In genomic region chrX:157388419-157388818, GRCm38 (mm10) we compare ENCODE assay signal across 31 mouse cellular contexts. TPM values are rescaled to one million over a fixed set of nuclear protein-coding genes. Genes with fewer than 3 reads are reported as not detected.
A peak's percentile ranks its signal among the peaks of the same experiment; 100 is the strongest.
DNase-seq lines count a peak whose midpoint lies in the region; ATAC-seq lines count a peak whose summit lies in the region.
"Had no signal": no experiment of that assay in that cellular context is flagged by ENCODE, and none has a peak within 500 bp of the region (broad histone marks: within the 10 kb centered on the region; RNA-seq: fewer than 3 reads in every experiment).

No protein-coding gene starts in this region.

- no peak overlapping the region for H3K27ac ChIP-seq in kidney, embryonic 14.5 days (ENCODE audit: low read depth, low read length)
- H3K27ac ChIP-seq in hindbrain, embryonic 13.5 days, result no peak overlapping the region
- H3K27ac ChIP-seq: embryonic facial prominence, embryonic 12.5 days; hindbrain, embryonic 10.5 days; hindbrain, postnatal 0 days; intestine, embryonic 15.5 days; kidney, postnatal 0 days; limb, embryonic 12.5 days; lung, embryonic 15.5 days; midbrain, embryonic 10.5 days had no signal

- no peak overlapping the region for H3K4me2 ChIP-seq in kidney, embryonic 14.5 days (replicated peaks; ENCODE audit: low read depth, low read length)
- no peak overlapping the region for H3K4me2 ChIP-seq in hindbrain, embryonic 13.5 days
- H3K4me2 ChIP-seq: embryonic facial prominence, embryonic 12.5 days; intestine, embryonic 15.5 days; limb, embryonic 12.5 days; lung, embryonic 15.5 days had no signal

- no peaks in the 10 kb centered on the region for H3K9me3 ChIP-seq in kidney, embryonic 14.5 days (ENCODE audit: control insufficient read depth, low read length)
- H3K9me3 ChIP-seq in hindbrain, embryonic 13.5 days, result no peaks in the 10 kb centered on the region
- H3K9me3 ChIP-seq: embryonic facial prominence, embryonic 12.5 days; hindbrain, embryonic 10.5 days; intestine, embryonic 15.5 days; limb, embryonic 12.5 days; lung, embryonic 15.5 days; midbrain, embryonic 10.5 days had no signal

- no peak overlapping the region for H3K4me3 ChIP-seq in kidney, embryonic 14.5 days (ENCODE audit: low read length)
- H3K4me3 ChIP-seq in hindbrain, embryonic 13.5 days, result no peak overlapping the region
- H3K4me3 ChIP-seq: embryonic facial prominence, embryonic 12.5 days; hindbrain, embryonic 10.5 days; intestine, embryonic 15.5 days; limb, embryonic 12.5 days; lung, embryonic 15.5 days; midbrain, embryonic 10.5 days had no signal

- intact Hi-C loops in left cerebral cortex, postnatal 14 days (cut with DNase I), result no loop called here
- intact Hi-C loops in left cerebral cortex, postnatal 4 days (cut with DNase I), result no loop called here

- no peak overlapping the region for H3K9ac ChIP-seq in kidney, embryonic 14.5 days (ENCODE audit: low read depth, low read length)
- H3K9ac ChIP-seq in hindbrain, embryonic 13.5 days, result no peak overlapping the region
- H3K9ac ChIP-seq: embryonic facial prominence, embryonic 12.5 days; intestine, embryonic 15.5 days; limb, embryonic 12.5 days; lung, embryonic 15.5 days had no signal

- peak; percentile 73; the same call in 1 of the 2 replicates for ATAC-seq in kidney, embryonic 14.5 days (ENCODE audit: low FRiP score, low TSS enrichment)
- no peak for ATAC-seq in hindbrain, embryonic 13.5 days (ENCODE audit: low FRiP score)
- ATAC-seq: CD4-positive, CD25-positive, alpha-beta regulatory T cell, adult 4 months; forebrain, embryonic 14.5 days; hindbrain, postnatal 0 days; intestine, embryonic 15.5 days; midbrain, embryonic 16.5 days had no signal

- H3K4me1 ChIP-seq in kidney, embryonic 14.5 days (ENCODE audit: control insufficient read depth, insufficient read depth, low read length), result no peaks in the 10 kb centered on the region
- H3K4me1 ChIP-seq in hindbrain, embryonic 13.5 days (replicated peaks), result no peaks in the 10 kb centered on the region
- H3K4me1 ChIP-seq: embryonic facial prominence, embryonic 12.5 days; hindbrain, embryonic 10.5 days; intestine, embryonic 15.5 days; limb, embryonic 12.5 days; lung, embryonic 15.5 days; midbrain, embryonic 10.5 days had no signal

- H3K27me3 ChIP-seq in kidney, embryonic 14.5 days (ENCODE audit: control insufficient read depth, insufficient read depth, low read length), result no peaks in the 10 kb centered on the region
- no peaks in the 10 kb centered on the region for H3K27me3 ChIP-seq in hindbrain, embryonic 13.5 days
- H3K27me3 ChIP-seq: intestine, embryonic 15.5 days; limb, embryonic 12.5 days; lung, embryonic 15.5 days had no signal

- DNase-seq in kidney, postnatal 14 days, result no peak
- peak; percentile 4 to 10 for DNase-seq in left cerebral cortex, postnatal 14 days (ENCODE audit: low spot score in 2 of 2)
- no peak for DNase-seq in left cerebral cortex, postnatal 4 days
- peak; percentile 53 for DNase-seq in brain, adult 2 months (ENCODE audit: low read depth, low spot score)
- DNase-seq in right cerebral cortex, postnatal 36 days (ENCODE audit: low spot score in 2 of 2), result peak; percentile 7 to 20
- DNase-seq: adrenal gland, postnatal 14 days; cerebellum, adult 11-12 months; cerebellum, adult 9-11 months; embryo, embryonic 11 days; gastrocnemius, postnatal 14 days; heart, postnatal 14 days; kidney, adult 2 months; thymus, adult 2 months; thymus, postnatal 36 days had no signal

- WGBS in kidney, embryonic 14.5 days, result 62% methylated on average over 3 of the region's 3 CpGs
- 80% methylated on average over 3 of the region's 3 CpGs for WGBS in hindbrain, embryonic 13.5 days

- H3K36me3 ChIP-seq in kidney, embryonic 14.5 days (ENCODE audit: control insufficient read depth, insufficient read depth, low read length), result no peaks in the 10 kb centered on the region
- H3K36me3 ChIP-seq in hindbrain, embryonic 13.5 days, result no peaks in the 10 kb centered on the region
- H3K36me3 ChIP-seq: embryonic facial prominence, embryonic 12.5 days; hindbrain, embryonic 10.5 days; intestine, embryonic 15.5 days; limb, embryonic 12.5 days; lung, embryonic 15.5 days; midbrain, embryonic 10.5 days had no signal

RNA-seq across cellular contexts. Expression of gene Phex, which starts 26.7 kb away (rescaled TPM):
- 0.22 and 0.33 TPM in 2 replicates for polyA plus RNA-seq in kidney, embryonic 14.5 days (2014; fragmentation: Nextera tagmentation; extraction: Ambion mirVana)
- under 1 TPM; 0.35 to 0.36 TPM for total RNA-seq in left cerebral cortex, postnatal 14 days (2021)
- 1 to 10 TPM in 1 of 2 experiments, under 1 TPM in 1; 0.64 to 1.1 TPM for total RNA-seq in left cerebral cortex, postnatal 4 days (2021)
- polyA plus RNA-seq in hindbrain, embryonic 13.5 days (2015; fragmentation: Nextera tagmentation; extraction: Ambion mirVana), result 0.27 and 0.36 TPM in 2 replicates
- total RNA-seq: liver, adult 2 months had no signal
- polyA plus RNA-seq: CD4-positive, CD25-positive, alpha-beta regulatory T cell, adult 4 months; kidney, adult 2 months; large intestine, adult 2 months; liver, adult 2 months; liver, embryonic 16.5 days; spleen, adult 2 months; thymus, adult 2 months had no signal

Comparison
In these comparisons a context has a peak if more than half of its experiments do, and no peak if none do; other contexts are left out.
1. DNase-seq: peak in left cerebral cortex, postnatal 14 days (2 of 2), brain, adult 2 months (single experiment) and right cerebral cortex, postnatal 36 days (2 of 2); none in kidney, postnatal 14 days (single experiment) and left cerebral cortex, postnatal 4 days (single experiment).